Mouse (Mus musculus) monocyte, adult 2 months (primary cell): ENCODE results near the gene Slc2a3.

Experiments used
- DNase-seq, 2 experiments: peaks; one replicate each; pipeline ENCODE4 v3.0.0; 2022; ENCODE audit warnings: low spot score in 2 of 2, low read depth in 1 of 2

Slc2a3 gene

GRCm38 (mm10) chr6:122801301-122801800, at the start of gene Slc2a3:
Gene Slc2a3, minus strand, starts transcription at chr6:122801640.
- no peak for DNase-seq

- no peak for DNase-seq
Measured at GRCm38 (mm10) chr6:122843759-122844158, 42.3 kb upstream of the Slc2a3 start.

- DNase-seq, result no peak
Measured at GRCm38 (mm10) chr6:122837539-122837938, 36.1 kb upstream of the Slc2a3 start.

GRCm38 (mm10) chr6:122836974-122837373, 35.5 kb upstream of the Slc2a3 start:
- DNase-seq, result no peak

- DNase-seq, result peak in 1 of 2 experiments; percentile 58
Measured at GRCm38 (mm10) chr6:122834365-122834764, 32.9 kb upstream of the Slc2a3 start.

GRCm38 (mm10) chr6:122832880-122833279, 31.4 kb upstream of the Slc2a3 start:
- no peak for DNase-seq

- DNase-seq, result no peak
Measured at GRCm38 (mm10) chr6:122828086-122828485, 26.6 kb upstream of the Slc2a3 start.

GRCm38 (mm10) chr6:122825923-122826742, 24.7 kb upstream of the Slc2a3 start:
- no peak for DNase-seq

GRCm38 (mm10) chr6:122825166-122825565, 23.7 kb upstream of the Slc2a3 start:
- no peak for DNase-seq

- DNase-seq, result no peak
Measured at GRCm38 (mm10) chr6:122824086-122824485, 22.6 kb upstream of the Slc2a3 start.

GRCm38 (mm10) chr6:122821822-122822221, 20.4 kb upstream of the Slc2a3 start:
- no peak for DNase-seq

- no peak for DNase-seq
Measured at GRCm38 (mm10) chr6:122820799-122821650, 19.6 kb upstream of the Slc2a3 start.

- no peak for DNase-seq
Measured at GRCm38 (mm10) chr6:122820071-122820798, 18.8 kb upstream of the Slc2a3 start.

GRCm38 (mm10) chr6:122819306-122820070, 18.0 kb upstream of the Slc2a3 start, which contains the start of gene Foxj2:
Gene Foxj2, plus strand, starts transcription at chr6:122819914.
- no peak for DNase-seq

- no peak for DNase-seq
Measured at GRCm38 (mm10) chr6:122813640-122814039, 12.2 kb upstream of the Slc2a3 start.

GRCm38 (mm10) chr6:122812716-122813115, 11.3 kb upstream of the Slc2a3 start:
- no peak for DNase-seq

- peak in 1 of 2 experiments; percentile 57 for DNase-seq
Measured at GRCm38 (mm10) chr6:122811771-122812600, 10.5 kb upstream of the Slc2a3 start.

GRCm38 (mm10) chr6:122811280-122811652, 9.8 kb upstream of the Slc2a3 start:
- peak; percentile 80 to 89 for DNase-seq

GRCm38 (mm10) chr6:122810615-122811279, 9.3 kb upstream of the Slc2a3 start:
- peak; percentile 91 to 95 for DNase-seq
